Mouse (Mus musculus): Measurements from ENCODE around the gene Trio. TPM values are rescaled to one million over a fixed set of nuclear protein-coding genes. Genes with fewer than 3 reads are reported as not detected.
A peak's percentile ranks its signal among the peaks of the same experiment; 100 is the strongest.

The Trio gene
- polyA plus RNA-seq, 1 experiment, result 47.5 TPM

- no peaks in the 10 kb centered on the region for H3K4me1 ChIP-seq (ENCODE audit: control insufficient read depth, insufficient read depth, low read length)
- DNase-seq, result no peak
- 52% methylated on average over 5 of the region's 5 CpGs for WGBS
- H3K4me3 ChIP-seq (replicated peaks; ENCODE audit: extremely low read depth, low read depth, low read length), result no peak overlapping the region
- TF ChIP-seq POLR2A (IDR thresholded peaks at IDR 0.05; ENCODE audit: borderline replicate concordance, extremely low read depth, low read depth, low read length), result no peak
- TF ChIP-seq CTCF (IDR thresholded peaks at IDR 0.05; ENCODE audit: insufficient read depth, low read length), result no peak
Observed at GRCm38 (mm10) chr15:27907649-27908048, 118.0 kb downstream of the Trio start.

- TF ChIP-seq POLR2A (IDR thresholded peaks at IDR 0.05; ENCODE audit: borderline replicate concordance, extremely low read depth, low read depth, low read length) (no peak), CTCF (IDR thresholded peaks at IDR 0.05; ENCODE audit: insufficient read depth, low read length) (no peak)
- no peaks in the 10 kb centered on the region for H3K4me1 ChIP-seq (ENCODE audit: control insufficient read depth, insufficient read depth, low read length)
- WGBS, result 57% methylated on average over 4 of the region's 4 CpGs
- H3K4me3 ChIP-seq (replicated peaks; ENCODE audit: extremely low read depth, low read depth, low read length), result no peak overlapping the region
- DNase-seq, result no peak
Observed at GRCm38 (mm10) chr15:27906409-27906808, 119.2 kb downstream of the Trio start.

- Histone ChIP-seq H3K4me3 (replicated peaks; ENCODE audit: extremely low read depth, low read depth, low read length) (no peak overlapping the region), H3K4me1 (ENCODE audit: control insufficient read depth, insufficient read depth, low read length) (no peaks in the 10 kb centered on the region)
- DNase-seq, result peak; percentile 34
- TF ChIP-seq CTCF (IDR thresholded peaks at IDR 0.05; ENCODE audit: insufficient read depth, low read length) (peak; percentile 46), POLR2A (IDR thresholded peaks at IDR 0.05; ENCODE audit: borderline replicate concordance, extremely low read depth, low read depth, low read length) (no peak)
- WGBS, result 70% methylated on average over 6 of the region's 6 CpGs
Observed at GRCm38 (mm10) chr15:27905341-27905740, 120.3 kb downstream of the Trio start.

GRCm38 (mm10) chr15:27904346-27905005 lies 121.2 kb downstream of the Trio start:
- WGBS, result 88% methylated on average over 16 of the region's 16 CpGs
- no peak for DNase-seq
- no peaks in the 10 kb centered on the region for H3K4me1 ChIP-seq (ENCODE audit: control insufficient read depth, insufficient read depth, low read length)
- TF ChIP-seq CTCF (IDR thresholded peaks at IDR 0.05; ENCODE audit: insufficient read depth, low read length) (no peak), POLR2A (IDR thresholded peaks at IDR 0.05; ENCODE audit: borderline replicate concordance, extremely low read depth, low read depth, low read length) (no peak)
- no peak overlapping the region for H3K4me3 ChIP-seq (replicated peaks; ENCODE audit: extremely low read depth, low read depth, low read length)

- 94% methylated on average over 15 of the region's 15 CpGs for WGBS
- no peak for TF ChIP-seq CTCF (IDR thresholded peaks at IDR 0.05; ENCODE audit: insufficient read depth, low read length)
- TF ChIP-seq POLR2A (IDR thresholded peaks at IDR 0.05; ENCODE audit: borderline replicate concordance, extremely low read depth, low read depth, low read length), result no peak
- no peak overlapping the region for H3K4me3 ChIP-seq (replicated peaks; ENCODE audit: extremely low read depth, low read depth, low read length)
- DNase-seq, result no peak
- no peaks in the 10 kb centered on the region for H3K4me1 ChIP-seq (ENCODE audit: control insufficient read depth, insufficient read depth, low read length)
Observed at GRCm38 (mm10) chr15:27901200-27901599, 124.4 kb downstream of the Trio start.

GRCm38 (mm10) chr15:27898795-27899406 lies 126.7 kb downstream of the Trio start:
- WGBS, result 53% methylated on average over 6 of the region's 6 CpGs
- H3K4me3 ChIP-seq (replicated peaks; ENCODE audit: extremely low read depth, low read depth, low read length), result no peak overlapping the region
- DNase-seq, result no peak
- no peaks in the 10 kb centered on the region for H3K4me1 ChIP-seq (ENCODE audit: control insufficient read depth, insufficient read depth, low read length)
- no peak for TF ChIP-seq CTCF (IDR thresholded peaks at IDR 0.05; ENCODE audit: insufficient read depth, low read length)
- TF ChIP-seq POLR2A (IDR thresholded peaks at IDR 0.05; ENCODE audit: borderline replicate concordance, extremely low read depth, low read depth, low read length), result no peak

- DNase-seq, result no peak
- TF ChIP-seq POLR2A (IDR thresholded peaks at IDR 0.05; ENCODE audit: borderline replicate concordance, extremely low read depth, low read depth, low read length) (no peak), CTCF (IDR thresholded peaks at IDR 0.05; ENCODE audit: insufficient read depth, low read length) (no peak)
- Histone ChIP-seq H3K4me3 (replicated peaks; ENCODE audit: extremely low read depth, low read depth, low read length) (no peak overlapping the region), H3K4me1 (ENCODE audit: control insufficient read depth, insufficient read depth, low read length) (no peaks in the 10 kb centered on the region)
- 87% methylated on average over 12 of the region's 12 CpGs for whole genome bisulfite sequencing
Observed at GRCm38 (mm10) chr15:27894112-27894511, 131.5 kb downstream of the Trio start.

- no peak for TF ChIP-seq POLR2A (IDR thresholded peaks at IDR 0.05; ENCODE audit: borderline replicate concordance, extremely low read depth, low read depth, low read length)
- TF ChIP-seq CTCF (IDR thresholded peaks at IDR 0.05; ENCODE audit: insufficient read depth, low read length), result no peak
- 86% methylated on average over 5 of the region's 5 CpGs for WGBS
Observed at GRCm38 (mm10) chr15:27892029-27892428, 133.6 kb downstream of the Trio start.

GRCm38 (mm10) chr15:27890666-27891065 lies 135.0 kb downstream of the Trio start:
- TF ChIP-seq POLR2A (IDR thresholded peaks at IDR 0.05; ENCODE audit: borderline replicate concordance, extremely low read depth, low read depth, low read length) (no peak), CTCF (IDR thresholded peaks at IDR 0.05; ENCODE audit: insufficient read depth, low read length) (no peak)
- H3K4me3 ChIP-seq (replicated peaks; ENCODE audit: extremely low read depth, low read depth, low read length), result no peak overlapping the region
- DNase-seq, result no peak
- 87% methylated on average over 5 of the region's 5 CpGs for WGBS
- H3K4me1 ChIP-seq (ENCODE audit: control insufficient read depth, insufficient read depth, low read length), result no peaks in the 10 kb centered on the region

More at GRCm38 (mm10) chr15:27892029-27892428, 133.6 kb downstream of the Trio start:
- no peak for DNase-seq
- H3K4me1 ChIP-seq (ENCODE audit: control insufficient read depth, insufficient read depth, low read length), result no peaks in the 10 kb centered on the region
- H3K4me3 ChIP-seq (replicated peaks; ENCODE audit: extremely low read depth, low read depth, low read length), result no peak overlapping the region

GRCm38 (mm10) chr15:27888153-27888552 lies 137.5 kb downstream of the Trio start:
- no peaks in the 10 kb centered on the region for H3K4me1 ChIP-seq (ENCODE audit: control insufficient read depth, insufficient read depth, low read length)
- TF ChIP-seq CTCF (IDR thresholded peaks at IDR 0.05; ENCODE audit: insufficient read depth, low read length) (no peak), POLR2A (IDR thresholded peaks at IDR 0.05; ENCODE audit: borderline replicate concordance, extremely low read depth, low read depth, low read length) (no peak)
- DNase-seq, result no peak
- 66% methylated on average over 12 of the region's 13 CpGs for WGBS
- H3K4me3 ChIP-seq (replicated peaks; ENCODE audit: extremely low read depth, low read depth, low read length), result no peak overlapping the region
